Mouse (Mus musculus) kidney, adult 2 months (tissue): ENCODE results near the gene Rpgrip1l.

Experiments
- CTCF ChIP-seq: fragments of 200-500 bp; conservative IDR thresholded peaks from 2 replicates; pipeline ENCODE4 v1.5.1; 2011; ENCODE audit warnings: low read depth, mild to moderate bottlenecking, control low read depth, low read length, moderate library complexity, mixed read lengths; ENCODE audit not compliant: insufficient read depth, insufficient read length
- POLR2A ChIP-seq: fragments of 200-500 bp; IDR thresholded peaks from one replicate; pipeline ENCODE4 v1.6.1; 2011; ENCODE audit warnings: low read depth, low read length, control low read depth

- TF ChIP-seq CTCF (no peak), POLR2A (no peak)
Observed at GRCm38 (mm10) chr8:91282655-91283054, 30.4 kb downstream of the Rpgrip1l start.
